Mouse (Mus musculus): ENCODE results near the gene Mrpl11. TPM values are rescaled to one million over a fixed set of nuclear protein-coding genes. Genes with fewer than 3 reads are reported as not detected.
A peak's percentile ranks its signal among the peaks of the same experiment; 100 is the strongest.
"Not testable (repeated sequence)": the region's sequence is repeated elsewhere in the genome, so short reads cannot be mapped to it uniquely, and the experiment has no call there.

The Mrpl11 gene
- total RNA-seq, 2 experiments from 2014 or later = 32.3 to 51.6 TPM

GRCm38 (mm10) chr19:4992371-4992770 is 30.4 kb downstream of the Mrpl11 start:
- ATAC-seq (replicated peaks; ENCODE audit: poor library complexity) = no peak

GRCm38 (mm10) chr19:4992904-4993303 is 31.0 kb downstream of the Mrpl11 start:
- ATAC-seq (replicated peaks; ENCODE audit: poor library complexity) = peak; percentile 48; the same call in 1 of the 2 replicates

- ATAC-seq (replicated peaks; ENCODE audit: poor library complexity) = no peak
Measured at GRCm38 (mm10) chr19:4994043-4994442, 32.1 kb downstream of the Mrpl11 start.

- ATAC-seq (replicated peaks; ENCODE audit: poor library complexity) = peak; percentile 50
Measured at GRCm38 (mm10) chr19:4999445-5000140, 37.6 kb downstream of the Mrpl11 start.

- ATAC-seq (replicated peaks; ENCODE audit: poor library complexity) = peak; percentile 91
Measured at GRCm38 (mm10) chr19:5001666-5002406, 39.9 kb downstream of the Mrpl11 start.

GRCm38 (mm10) chr19:5003644-5004043 is 41.7 kb downstream of the Mrpl11 start:
- not testable (repeated sequence) for ATAC-seq (replicated peaks; ENCODE audit: poor library complexity)

GRCm38 (mm10) chr19:5004925-5005324 is 43.0 kb downstream of the Mrpl11 start:
- ATAC-seq (replicated peaks; ENCODE audit: poor library complexity) = no peak

- ATAC-seq (replicated peaks; ENCODE audit: poor library complexity) = no peak
Measured at GRCm38 (mm10) chr19:5013138-5013537, 51.2 kb downstream of the Mrpl11 start.

GRCm38 (mm10) chr19:5014961-5015398 is 53.0 kb downstream of the Mrpl11 start:
- ATAC-seq (replicated peaks; ENCODE audit: poor library complexity) = peak; percentile 52

GRCm38 (mm10) chr19:5016221-5016742 is 54.3 kb downstream of the Mrpl11 start:
- 0 out of 2 replicates have a peak, but pooled peaks have one; percentile 6 for ATAC-seq (replicated peaks; ENCODE audit: poor library complexity)

Other genes starting within 250 kb of the Mrpl11 start
- gene Rbm4b, start 205.7 kb upstream of the Mrpl11 start, total RNA-seq (2015) = 8.5 and 12.3 TPM in 2 replicates
- 11.3 and 12.2 TPM in 2 replicates for gene Rbm4b, start 205.7 kb upstream of the Mrpl11 start, total RNA-seq (2017)
- 34.2 and 37.0 TPM in 2 replicates for gene Rbm4, start 168.2 kb upstream of the Mrpl11 start, total RNA-seq (2015)
- 57.1 and 89.5 TPM in 2 replicates for gene Rbm4, start 168.2 kb upstream of the Mrpl11 start, total RNA-seq (2017)
- 23.2 and 23.5 TPM in 2 replicates for gene Gm21992, start 150.5 kb upstream of the Mrpl11 start, total RNA-seq (2015)
- 18.2 and 35.5 TPM in 2 replicates for gene Gm21992, start 150.5 kb upstream of the Mrpl11 start, total RNA-seq (2017)
- 42.7 and 45.9 TPM in 2 replicates for gene Rbm14, start 150.5 kb upstream of the Mrpl11 start, total RNA-seq (2015)
- 18.9 and 20.8 TPM in 2 replicates for gene Rbm14, start 150.5 kb upstream of the Mrpl11 start, total RNA-seq (2017)
- 30.0 and 30.6 TPM in 2 replicates for gene Ccs, start 122.8 kb upstream of the Mrpl11 start, total RNA-seq (2015)
- 31.9 and 32.3 TPM in 2 replicates for gene Ccs, start 122.8 kb upstream of the Mrpl11 start, total RNA-seq (2017)
- not detected in 2 replicates for gene Ccdc87, start 122.8 kb upstream of the Mrpl11 start, total RNA-seq (2015)
- not detected in 2 replicates for gene Ccdc87, start 122.8 kb upstream of the Mrpl11 start, total RNA-seq (2017)
- 2.0 and 6.8 TPM in 2 replicates for gene Ctsf, start 107.0 kb upstream of the Mrpl11 start, total RNA-seq (2015)
- 2.9 and 11.5 TPM in 2 replicates for gene Ctsf, start 107.0 kb upstream of the Mrpl11 start, total RNA-seq (2017)
- 0.20 TPM in 1 of 2 replicates, not detected in the other for gene Actn3, start 84.2 kb upstream of the Mrpl11 start, total RNA-seq (2015)
- not detected in 2 replicates for gene Actn3, start 84.2 kb upstream of the Mrpl11 start, total RNA-seq (2017)
- gene Zdhhc24, start 83.5 kb upstream of the Mrpl11 start, total RNA-seq (2015) = 6.8 TPM in 2 replicates
- gene Zdhhc24, start 83.5 kb upstream of the Mrpl11 start, total RNA-seq (2017) = 3.6 and 6.8 TPM in 2 replicates
- 0.59 and 0.88 TPM in 2 replicates for gene Bbs1, start 55.5 kb upstream of the Mrpl11 start, total RNA-seq (2015)
- 2.2 and 3.2 TPM in 2 replicates for gene Bbs1, start 55.5 kb upstream of the Mrpl11 start, total RNA-seq (2017)
- 29.5 and 31.6 TPM in 2 replicates for gene Dpp3, start 33.9 kb upstream of the Mrpl11 start, total RNA-seq (2015)
- gene Dpp3, start 33.9 kb upstream of the Mrpl11 start, total RNA-seq (2017) = 46.3 and 47.9 TPM in 2 replicates
- gene Peli3, start 19.0 kb upstream of the Mrpl11 start, total RNA-seq (2015) = not detected in 2 replicates
- not detected in 2 replicates for gene Peli3, start 19.0 kb upstream of the Mrpl11 start, total RNA-seq (2017)
- not detected in 2 replicates for gene Npas4, start 28.2 kb downstream of the Mrpl11 start, total RNA-seq (2015)
- not detected in 2 replicates for gene Npas4, start 28.2 kb downstream of the Mrpl11 start, total RNA-seq (2017)
- gene Slc29a2, start 61.7 kb downstream of the Mrpl11 start, total RNA-seq (2015) = 3.6 and 5.2 TPM in 2 replicates
- 1.1 and 2.9 TPM in 2 replicates for gene Slc29a2, start 61.7 kb downstream of the Mrpl11 start, total RNA-seq (2017)
- 0.99 TPM in 1 of 2 replicates, not detected in the other for gene B4gat1, start 76.7 kb downstream of the Mrpl11 start, total RNA-seq (2015)
- 0.75 TPM in 1 of 2 replicates, not detected in the other for gene B4gat1, start 76.7 kb downstream of the Mrpl11 start, total RNA-seq (2017)
- gene AC124502.3, start 76.7 kb downstream of the Mrpl11 start, total RNA-seq (2015) = 6.1 and 6.4 TPM in 2 replicates
- 8.0 and 8.2 TPM in 2 replicates for gene AC124502.3, start 76.7 kb downstream of the Mrpl11 start, total RNA-seq (2017)
- gene Brms1, start 79.2 kb downstream of the Mrpl11 start, total RNA-seq (2015) = 12.8 and 19.7 TPM in 2 replicates
- gene Brms1, start 79.2 kb downstream of the Mrpl11 start, total RNA-seq (2017) = 36.6 and 39.8 TPM in 2 replicates
- 0.17 and 0.22 TPM in 2 replicates for gene Rin1, start 88.3 kb downstream of the Mrpl11 start, total RNA-seq (2015)
- gene Rin1, start 88.3 kb downstream of the Mrpl11 start, total RNA-seq (2017) = 0.12 and 0.47 TPM in 2 replicates
- 0.20 and 0.30 TPM in 2 replicates for gene Cd248, start 105.9 kb downstream of the Mrpl11 start, total RNA-seq (2015)
- 0.20 and 0.25 TPM in 2 replicates for gene Cd248, start 105.9 kb downstream of the Mrpl11 start, total RNA-seq (2017)
- gene Tmem151a, start 123.4 kb downstream of the Mrpl11 start, total RNA-seq (2015) = 0.02 TPM in 1 of 2 replicates, not detected in the other
- gene Tmem151a, start 123.4 kb downstream of the Mrpl11 start, total RNA-seq (2017) = not detected in 2 replicates
- 44.2 and 45.3 TPM in 2 replicates for gene Yif1a, start 126.4 kb downstream of the Mrpl11 start, total RNA-seq (2015)
- gene Yif1a, start 126.4 kb downstream of the Mrpl11 start, total RNA-seq (2017) = 9.1 and 12.3 TPM in 2 replicates
- 0.17 and 0.66 TPM in 2 replicates for gene Cnih2, start 136.4 kb downstream of the Mrpl11 start, total RNA-seq (2015)
- not detected in 2 replicates for gene Cnih2, start 136.4 kb downstream of the Mrpl11 start, total RNA-seq (2017)
- 50.8 and 56.7 TPM in 2 replicates for gene Rab1b, start 144.9 kb downstream of the Mrpl11 start, total RNA-seq (2015)
- 78.1 and 106 TPM in 2 replicates for gene Rab1b, start 144.9 kb downstream of the Mrpl11 start, total RNA-seq (2017)
- 1.2 and 1.6 TPM in 2 replicates for gene Klc2, start 156.4 kb downstream of the Mrpl11 start, total RNA-seq (2015)
- 2.7 and 3.8 TPM in 2 replicates for gene Klc2, start 156.4 kb downstream of the Mrpl11 start, total RNA-seq (2017)